Mouse (Mus musculus): ENCODE measurements at regions not wholly inside any gene's neighbourhood (a gene's known extent, or its start where the extent isn't known, plus 50 kb on each side); places are given as distances from the start of the nearest gene placed in this dataset.
A peak's percentile ranks its signal among the peaks of the same experiment; 100 is the strongest.

GRCm38 (mm10) chr1:184289733-184290416, 255.8 kb upstream of the 1700056E22Rik start:
- H3K36me3 ChIP-seq (ENCODE audit: control insufficient read depth, insufficient read depth, low read length) = no peaks in the 10 kb centered on the region
- 53% methylated on average over 7 of the region's 7 CpGs for WGBS
- TF ChIP-seq EP300 (optimal IDR thresholded peaks at IDR 0.05) (no peak), CTCF (IDR thresholded peaks at IDR 0.05; ENCODE audit: low read depth) (no peak)
- no peaks in the 10 kb centered on the region for H3K4me1 ChIP-seq (replicated peaks; ENCODE audit: control insufficient read depth, insufficient read depth)
- no peak for DNase-seq (ENCODE audit: low spot score)
- H3K27me3 ChIP-seq (ENCODE audit: control insufficient read depth, insufficient read depth, low read length) = no peaks in the 10 kb centered on the region
- H3K4me2 ChIP-seq (replicated peaks; ENCODE audit: low read depth) = no peak overlapping the region
- no peak overlapping the region for H3K4me3 ChIP-seq (ENCODE audit: low read depth, low read length)
- ATAC-seq (ENCODE audit: low FRiP score, low TSS enrichment) = no peak
- H3K9ac ChIP-seq (ENCODE audit: low read length) = no peak overlapping the region
- H3K27ac ChIP-seq (replicated peaks) = no peak overlapping the region
- H3K9me3 ChIP-seq (ENCODE audit: control insufficient read depth, low read length) = no peaks in the 10 kb centered on the region

GRCm38 (mm10) chr1:184281768-184282167, 247.7 kb upstream of the 1700056E22Rik start:
- H3K27ac ChIP-seq (replicated peaks) = no peak overlapping the region
- ATAC-seq (ENCODE audit: low FRiP score, low TSS enrichment) = peak; percentile 62; the same call in 1 of the 2 replicates
- peak; percentile 33 for DNase-seq (ENCODE audit: low spot score)

GRCm38 (mm10) chr1:184279263-184279662, 245.2 kb upstream of the 1700056E22Rik start:
- H3K4me1 ChIP-seq (replicated peaks; ENCODE audit: control insufficient read depth, insufficient read depth) = no peaks in the 10 kb centered on the region
- ATAC-seq (ENCODE audit: low FRiP score, low TSS enrichment) = no peak
- H3K4me2 ChIP-seq (replicated peaks; ENCODE audit: low read depth) = no peak overlapping the region
- H3K27ac ChIP-seq (replicated peaks) = no peak overlapping the region
- DNase-seq (ENCODE audit: low spot score) = no peak
- no peaks in the 10 kb centered on the region for H3K9me3 ChIP-seq (ENCODE audit: control insufficient read depth, low read length)
- no peaks in the 10 kb centered on the region for H3K27me3 ChIP-seq (ENCODE audit: control insufficient read depth, insufficient read depth, low read length)
- H3K4me3 ChIP-seq (ENCODE audit: low read depth, low read length) = no peak overlapping the region
- WGBS = 51% methylated on average over 10 of the region's 10 CpGs
- no peak overlapping the region for H3K9ac ChIP-seq (ENCODE audit: low read length)
- H3K36me3 ChIP-seq (ENCODE audit: control insufficient read depth, insufficient read depth, low read length) = no peaks in the 10 kb centered on the region
- TF ChIP-seq EP300 (optimal IDR thresholded peaks at IDR 0.05) (no peak), CTCF (IDR thresholded peaks at IDR 0.05; ENCODE audit: low read depth) (no peak)

More at GRCm38 (mm10) chr1:184281768-184282167, 247.7 kb upstream of the 1700056E22Rik start:
- Histone ChIP-seq H3K27me3 (ENCODE audit: control insufficient read depth, insufficient read depth, low read length) (no peaks in the 10 kb centered on the region), H3K9me3 (ENCODE audit: control insufficient read depth, low read length) (no peaks in the 10 kb centered on the region), H3K9ac (ENCODE audit: low read length) (no peak overlapping the region), H3K4me3 (ENCODE audit: low read depth, low read length) (no peak overlapping the region), H3K36me3 (ENCODE audit: control insufficient read depth, insufficient read depth, low read length) (no peaks in the 10 kb centered on the region), H3K4me2 (replicated peaks; ENCODE audit: low read depth) (no peak overlapping the region), H3K4me1 (replicated peaks; ENCODE audit: control insufficient read depth, insufficient read depth) (no peaks in the 10 kb centered on the region)
- 42% methylated on average over 5 of the region's 5 CpGs for WGBS
- TF ChIP-seq CTCF (IDR thresholded peaks at IDR 0.05; ENCODE audit: low read depth) (no peak), EP300 (optimal IDR thresholded peaks at IDR 0.05) (no peak)

- 33% methylated on average over 2 of the region's 2 CpGs for WGBS
- ATAC-seq (ENCODE audit: low FRiP score, low TSS enrichment) = peak; percentile 77
- no peak overlapping the region for H3K4me2 ChIP-seq (replicated peaks; ENCODE audit: low read depth)
These were observed 242.9 kb upstream of the 1700056E22Rik start for GRCm38 (mm10) chr1:184277001-184277400.

GRCm38 (mm10) chr1:184275877-184276276, 241.8 kb upstream of the 1700056E22Rik start:
- DNase-seq (ENCODE audit: low spot score) (peak; percentile 31), ATAC-seq (ENCODE audit: low FRiP score, low TSS enrichment) (peak; percentile 87)
- Histone ChIP-seq H3K36me3 (ENCODE audit: control insufficient read depth, insufficient read depth, low read length) (no peaks in the 10 kb centered on the region), H3K4me3 (ENCODE audit: low read depth, low read length) (no peak overlapping the region), H3K9ac (ENCODE audit: low read length) (no peak overlapping the region), H3K27me3 (ENCODE audit: control insufficient read depth, insufficient read depth, low read length) (no peaks in the 10 kb centered on the region), H3K4me2 (replicated peaks; ENCODE audit: low read depth) (no peak overlapping the region), H3K9me3 (ENCODE audit: control insufficient read depth, low read length) (no peaks in the 10 kb centered on the region), H3K27ac (replicated peaks) (peak overlapping the region; percentile 46; the same call in 1 of the 2 replicates), H3K4me1 (replicated peaks; ENCODE audit: control insufficient read depth, insufficient read depth) (no peaks in the 10 kb centered on the region)
- no peak for TF ChIP-seq CTCF (IDR thresholded peaks at IDR 0.05; ENCODE audit: low read depth)
- TF ChIP-seq EP300 (optimal IDR thresholded peaks at IDR 0.05) = no peak
- 47% methylated on average over 9 of the region's 9 CpGs for WGBS

More at GRCm38 (mm10) chr1:184277001-184277400, 242.9 kb upstream of the 1700056E22Rik start:
- TF ChIP-seq EP300 (optimal IDR thresholded peaks at IDR 0.05) = no peak
- TF ChIP-seq CTCF (IDR thresholded peaks at IDR 0.05; ENCODE audit: low read depth) = no peak
- no peaks in the 10 kb centered on the region for H3K36me3 ChIP-seq (ENCODE audit: control insufficient read depth, insufficient read depth, low read length)
- no peaks in the 10 kb centered on the region for H3K9me3 ChIP-seq (ENCODE audit: control insufficient read depth, low read length)
- H3K27ac ChIP-seq (replicated peaks) = no peak overlapping the region
- H3K4me3 ChIP-seq (ENCODE audit: low read depth, low read length) = no peak overlapping the region
- no peaks in the 10 kb centered on the region for H3K4me1 ChIP-seq (replicated peaks; ENCODE audit: control insufficient read depth, insufficient read depth)
- no peaks in the 10 kb centered on the region for H3K27me3 ChIP-seq (ENCODE audit: control insufficient read depth, insufficient read depth, low read length)
- no peak overlapping the region for H3K9ac ChIP-seq (ENCODE audit: low read length)
- peak; percentile 46 for DNase-seq (ENCODE audit: low spot score)

- Histone ChIP-seq H3K27me3 (ENCODE audit: control insufficient read depth, insufficient read depth, low read length) (no peaks in the 10 kb centered on the region), H3K4me1 (replicated peaks; ENCODE audit: control insufficient read depth, insufficient read depth) (no peaks in the 10 kb centered on the region), H3K36me3 (ENCODE audit: control insufficient read depth, insufficient read depth, low read length) (no peaks in the 10 kb centered on the region), H3K9me3 (ENCODE audit: control insufficient read depth, low read length) (no peaks in the 10 kb centered on the region), H3K4me2 (replicated peaks; ENCODE audit: low read depth) (no peak overlapping the region), H3K4me3 (ENCODE audit: low read depth, low read length) (no peak overlapping the region), H3K27ac (replicated peaks) (peak overlapping the region; percentile 46; the same call in 1 of the 2 replicates), H3K9ac (ENCODE audit: low read length) (no peak overlapping the region)
- 82% methylated on average over 3 of the region's 3 CpGs for WGBS
- no peak for TF ChIP-seq EP300 (optimal IDR thresholded peaks at IDR 0.05)
- TF ChIP-seq CTCF (IDR thresholded peaks at IDR 0.05; ENCODE audit: low read depth) = no peak
- ATAC-seq (ENCODE audit: low FRiP score, low TSS enrichment) (peak; percentile 68), DNase-seq (ENCODE audit: low spot score) (no peak)
These were observed 241.3 kb upstream of the 1700056E22Rik start for GRCm38 (mm10) chr1:184275396-184275795.
